Mouse (Mus musculus): ENCODE results near the gene Nupr1l.
"Not testable (repeated sequence)": the region's sequence is repeated elsewhere in the genome, so short reads cannot be mapped to it uniquely, and the experiment has no call there.

- TF ChIP-seq POLR2A (IDR thresholded peaks at IDR 0.05; ENCODE audit: borderline replicate concordance, extremely low read depth, low read depth, low read length); CTCF (IDR thresholded peaks at IDR 0.05; ENCODE audit: insufficient read depth, low read length): not testable (repeated sequence)
Measured at GRCm38 (mm10) chr5:129942073-129942939, 34.0 kb downstream of the Nupr1l start.
